Mouse (Mus musculus): ENCODE data around the gene Zfp958.
"Not testable (repeated sequence)": the region's sequence is repeated elsewhere in the genome, so short reads cannot be mapped to it uniquely, and the experiment has no call there.

Zfp958 gene

GRCm38 (mm10) chr8:4612932-4613853 is at the start of gene Zfp958:
Gene Zfp958, plus strand, starts transcription at chr8:4613167.
- peak; percentile 93 to 98 for DNase-seq (ENCODE audit: inconsistent age in 2 of 2, low spot score in 1 of 2)

DNA sequence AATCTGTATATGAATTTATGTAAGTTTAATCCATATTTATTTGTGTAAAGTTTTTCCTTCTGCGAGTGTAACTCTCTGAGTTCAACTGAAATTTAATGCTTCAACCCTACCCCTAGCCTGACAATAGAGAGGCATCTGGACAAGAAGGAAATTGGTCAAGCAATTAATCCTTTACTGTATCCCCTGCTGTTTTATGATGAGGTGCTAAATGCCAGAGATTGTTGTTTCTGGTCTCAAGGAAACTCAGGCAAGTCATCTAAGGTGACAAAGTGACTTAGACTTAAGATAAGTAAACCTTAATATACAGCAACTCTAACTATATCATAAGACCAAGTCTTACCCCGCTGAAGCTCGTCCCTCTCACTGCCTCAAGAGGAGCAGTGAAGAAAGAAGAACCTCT is 31.0 kb upstream of the Zfp958 start:
- DNase-seq (ENCODE audit: inconsistent age in 2 of 2, low spot score in 1 of 2) = no peak

- no peak for DNase-seq (ENCODE audit: inconsistent age in 2 of 2, low spot score in 1 of 2)
Measured at GRCm38 (mm10) chr8:4582754-4583178, 30.2 kb upstream of the Zfp958 start.

GRCm38 (mm10) chr8:4584660-4585059 is 28.3 kb upstream of the Zfp958 start:
- DNase-seq (ENCODE audit: inconsistent age in 2 of 2, low spot score in 1 of 2) = no peak

- no peak for DNase-seq (ENCODE audit: inconsistent age in 2 of 2, low spot score in 1 of 2)
Measured at GRCm38 (mm10) chr8:4586356-4586755, 26.6 kb upstream of the Zfp958 start.

GRCm38 (mm10) chr8:4588165-4589000 is 24.6 kb upstream of the Zfp958 start:
- DNase-seq (ENCODE audit: inconsistent age in 2 of 2, low spot score in 1 of 2) = peak; percentile 21 to 75

- DNase-seq (ENCODE audit: inconsistent age in 2 of 2, low spot score in 1 of 2) = no peak
Measured at GRCm38 (mm10) chr8:4608896-4609295, 4.1 kb upstream of the Zfp958 start.

DNA sequence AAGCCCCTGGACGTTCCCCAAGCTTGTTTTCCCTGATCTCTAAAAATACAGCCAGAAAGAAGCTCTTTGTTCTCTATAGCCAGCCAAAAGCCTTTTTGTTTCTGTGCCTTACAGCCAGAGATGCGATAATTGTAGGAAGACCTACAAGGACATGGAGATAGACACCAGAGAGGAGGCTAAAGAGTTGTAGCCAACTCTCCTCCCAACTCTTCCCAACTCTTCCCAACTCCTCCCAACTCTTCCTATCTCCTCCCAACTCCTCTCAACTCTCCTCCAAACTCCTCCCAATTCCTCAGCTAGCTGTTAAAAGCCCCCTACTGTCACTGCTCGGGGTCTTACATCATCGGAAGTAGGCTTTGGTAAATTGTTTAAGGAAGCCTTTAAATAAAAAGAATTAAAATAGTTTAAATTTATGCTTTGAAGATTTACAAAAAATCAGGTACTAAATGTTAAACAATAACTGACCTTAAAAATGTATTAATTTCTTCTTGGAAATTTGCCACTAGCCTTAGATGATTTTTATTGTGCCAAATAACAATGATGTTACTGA is 1.3 kb upstream of the Zfp958 start:
- DNase-seq (ENCODE audit: inconsistent age in 2 of 2, low spot score in 1 of 2) = peak in 1 of 2 experiments; percentile 49

- no peak for DNase-seq (ENCODE audit: inconsistent age in 2 of 2, low spot score in 1 of 2)
Measured at GRCm38 (mm10) chr8:4627349-4627748, 14.4 kb downstream of the Zfp958 start.

GRCm38 (mm10) chr8:4637071-4637470 is 24.1 kb downstream of the Zfp958 start:
- DNase-seq (ENCODE audit: inconsistent age in 2 of 2, low spot score in 1 of 2) = no peak

GRCm38 (mm10) chr8:4642974-4643373 is 30.0 kb downstream of the Zfp958 start:
- not testable (repeated sequence) for DNase-seq (ENCODE audit: inconsistent age in 2 of 2, low spot score in 1 of 2)

- DNase-seq (ENCODE audit: inconsistent age in 2 of 2, low spot score in 1 of 2) = peak in 1 of 2 experiments; percentile 27
Measured at GRCm38 (mm10) chr8:4656536-4656935, 43.6 kb downstream of the Zfp958 start.

- peak; percentile 17 to 20 for DNase-seq (ENCODE audit: inconsistent age in 2 of 2, low spot score in 1 of 2)
Measured at GRCm38 (mm10) chr8:4675191-4676003, 62.4 kb downstream of the Zfp958 start.

DNA sequence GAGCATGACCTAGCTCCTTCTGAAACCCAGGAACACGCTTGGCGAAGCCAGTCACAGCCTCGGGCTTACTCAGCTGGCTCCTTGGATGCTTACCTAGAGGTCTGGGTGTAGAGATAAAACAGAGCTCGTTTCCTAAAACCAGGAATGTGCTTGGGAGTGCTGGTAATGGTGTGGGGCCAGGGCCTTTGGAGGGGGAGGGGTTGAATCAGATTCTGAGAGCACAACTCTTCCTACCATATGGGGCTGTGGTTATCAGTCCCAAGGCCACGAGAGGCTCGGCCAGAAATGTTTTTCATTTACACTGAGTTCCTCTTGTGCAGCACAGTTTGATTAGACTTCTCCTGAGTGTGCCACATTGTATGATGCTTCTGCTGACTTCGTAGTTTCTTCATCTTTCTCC is 63.6 kb downstream of the Zfp958 start:
- peak; percentile 22 to 40 for DNase-seq (ENCODE audit: inconsistent age in 2 of 2, low spot score in 1 of 2)

- DNase-seq (ENCODE audit: inconsistent age in 2 of 2, low spot score in 1 of 2) = peak; percentile 98 to 100
Measured at GRCm38 (mm10) chr8:4677265-4678217, 64.6 kb downstream of the Zfp958 start.

- DNase-seq (ENCODE audit: inconsistent age in 2 of 2, low spot score in 1 of 2) = peak; percentile 92 to 98
Measured at GRCm38 (mm10) chr8:4678218-4678907, 65.4 kb downstream of the Zfp958 start.

GRCm38 (mm10) chr8:4678908-4679545 is 66.1 kb downstream of the Zfp958 start:
- peak; percentile 31 to 37 for DNase-seq (ENCODE audit: inconsistent age in 2 of 2, low spot score in 1 of 2)

DNA sequence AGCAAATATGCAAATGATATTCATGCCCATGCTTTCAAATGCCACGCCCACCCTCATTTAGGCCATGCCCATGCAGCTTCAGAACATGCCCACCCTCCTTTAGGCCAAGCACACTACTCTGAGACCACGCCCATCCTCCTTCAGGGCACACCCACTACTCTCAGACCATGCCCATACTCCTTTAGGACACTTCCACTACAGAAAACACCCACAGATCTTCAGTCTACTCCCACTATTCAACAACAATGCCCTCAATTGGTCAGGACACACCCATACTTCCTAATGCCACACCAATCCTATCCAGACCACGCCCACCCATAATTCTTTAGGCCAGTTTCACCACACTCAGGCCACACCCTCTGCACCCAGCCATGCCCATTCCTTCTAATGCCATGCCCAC is 66.8 kb downstream of the Zfp958 start:
- peak; percentile 22 to 27 for DNase-seq (ENCODE audit: inconsistent age in 2 of 2, low spot score in 1 of 2)
